Mouse (Mus musculus) heart, embryonic 14.5 days (tissue): Measurements from ENCODE around the gene Nemf. TPM values are rescaled to one million over a fixed set of nuclear protein-coding genes. Genes with fewer than 3 reads are reported as not detected.
"Not testable (repeated sequence)": the region's sequence is repeated elsewhere in the genome, so short reads cannot be mapped to it uniquely, and the experiment has no call there.

Source experiments
- ATAC-seq: fragments of 200-750 bp; cut with Nextera tagmentation; 2 replicates; pipeline ENCODE4 v1.8.0; 2017; ENCODE audit warnings: low read depth, moderate TSS enrichment; ENCODE audit not compliant: insufficient number of reproducible peaks, insufficient read depth, low FRiP score
- H3K27ac ChIP-seq, 2 experiments: fragments of 200-500 bp in 1 of 2; fragments of 300-500 bp in 1 of 2; sonication (generic) in 1 of 2; replicated peaks in 1 of 2; 2 replicates each; pipeline ENCODE4 v1.5.1; 2012 to 2014; ENCODE audit warnings: low read depth in 2 of 2, low read length in 2 of 2, control low read depth in 1 of 2, mild to moderate bottlenecking in 1 of 2, mixed read lengths in 1 of 2; ENCODE audit not compliant: control insufficient read depth in 1 of 2, insufficient read depth in 1 of 2
- H3K27me3 ChIP-seq: fragments of 300-500 bp; sonication (generic); 2 replicates; pipeline ENCODE4 v1.6.1; 2014; ENCODE audit warnings: mild to moderate bottlenecking, low read length, control low read depth; ENCODE audit not compliant: control insufficient read depth, insufficient read depth
- H3K36me3 ChIP-seq: fragments of 300-500 bp; sonication (generic); 2 replicates; pipeline ENCODE4 v1.6.1; 2014; ENCODE audit warnings: mild to moderate bottlenecking, control low read depth, low read length, mixed read lengths; ENCODE audit not compliant: control insufficient read depth, insufficient read depth
- H3K4me1 ChIP-seq, 2 experiments: fragments of 200-500 bp in 1 of 2; fragments of 300-500 bp in 1 of 2; sonication (generic) in 1 of 2; 2 replicates each; pipeline ENCODE4 v1.6.1; 2012 to 2014; ENCODE audit warnings: low read length in 2 of 2, control low read depth in 1 of 2, mixed read lengths in 1 of 2; ENCODE audit not compliant: control insufficient read depth in 2 of 2, insufficient read depth in 2 of 2
- H3K4me2 ChIP-seq: fragments of 300-500 bp; sonication (generic); 2 replicates; pipeline ENCODE4 v1.6.1; 2014; ENCODE audit warnings: mild to moderate bottlenecking, low read length
- H3K4me3 ChIP-seq, 2 experiments: fragments of 200-500 bp in 1 of 2; fragments of 300-500 bp in 1 of 2; sonication (generic) in 1 of 2; 2 replicates each; pipeline ENCODE4 v1.5.1; 2012 to 2014; ENCODE audit warnings: low read length in 2 of 2, mild to moderate bottlenecking in 2 of 2, control low read depth in 1 of 2, low read depth in 1 of 2, moderate library complexity in 1 of 2; ENCODE audit not compliant: control insufficient read depth in 1 of 2, insufficient read depth in 1 of 2
- H3K9ac ChIP-seq: fragments of 300-500 bp; sonication (generic); 2 replicates; pipeline ENCODE4 v1.6.1; 2014; ENCODE audit warnings: mild to moderate bottlenecking, low read length
- H3K9me3 ChIP-seq: fragments of 300-500 bp; sonication (generic); 2 replicates; pipeline ENCODE4 v1.6.1; 2016; ENCODE audit warnings: low read length, control low read depth; ENCODE audit not compliant: control insufficient read depth
- WGBS: fragments of 180-500 bp; shearing (Covaris S2); extraction: QIAGEN DNeasy Blood & Tissue Kit; methylation state at CpG from one replicate; pipeline ENCODE4 v1.1.7; 2014; 5-methylcytosine and 5-hydroxymethylcytosine counted together
- polyA plus RNA-seq: library from polyadenylated mRNA; unstranded; fragments of >200 nt; fragmentation: Nextera tagmentation; extraction: Ambion mirVana; gene quantifications from 2 replicates; pipeline ENCODE4 v1.2.1, GENCODE M21; 2014

The Nemf gene
- polyA plus RNA-seq, 1 experiment from 2014 or later: 62.9 TPM

- 70% methylated on average over 7 of the region's 7 CpGs for WGBS
- no peaks in the 10 kb centered on the region for H3K36me3 ChIP-seq
- ATAC-seq: no peak
- no peak overlapping the region for H3K4me3 ChIP-seq
- H3K9ac ChIP-seq: no peak overlapping the region
- no peak overlapping the region for H3K27ac ChIP-seq
- no peak overlapping the region for H3K4me2 ChIP-seq
- no peaks in the 10 kb centered on the region for H3K27me3 ChIP-seq
- H3K9me3 ChIP-seq: no peaks in the 10 kb centered on the region
- no peaks in the 10 kb centered on the region; a peak in 1 of 4 replicates for H3K4me1 ChIP-seq
These were observed 33.2 kb upstream of the Nemf start for GRCm38 (mm10) chr12:69390000-69390698.

DNA sequence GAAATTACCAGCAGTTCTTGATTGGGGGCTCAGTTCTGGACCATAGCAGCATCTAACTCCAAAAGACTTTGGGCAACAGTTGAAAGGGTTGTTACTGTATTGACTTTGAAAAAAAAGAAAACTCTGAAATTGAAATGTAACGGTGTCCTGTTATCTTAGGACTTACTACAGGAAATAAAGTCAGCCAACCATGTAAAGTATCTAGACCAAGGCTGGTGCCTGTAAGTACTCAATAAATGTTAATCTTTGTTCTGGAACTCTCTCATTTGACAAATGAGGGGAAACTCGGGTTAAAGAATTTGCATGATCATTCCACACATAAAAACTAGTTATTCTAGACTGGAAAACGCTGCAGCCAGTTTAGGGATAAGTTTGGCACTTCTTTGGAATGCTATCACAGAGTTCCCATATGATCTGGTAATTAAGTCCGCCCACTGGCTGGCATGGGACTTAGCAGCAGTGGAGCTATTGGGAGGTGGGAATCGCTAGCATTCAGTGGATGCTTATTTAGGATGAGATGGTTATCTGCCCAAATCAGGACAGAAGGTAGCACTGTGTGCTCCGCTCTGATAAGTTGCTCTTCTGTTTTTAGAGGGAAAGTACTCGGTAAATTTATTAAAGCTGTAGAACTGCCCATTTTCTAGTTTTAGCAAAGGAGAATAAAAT is 32.4 kb upstream of the Nemf start:
- 61% methylated on average over 7 of the region's 7 CpGs for WGBS
- Histone ChIP-seq H3K4me3 (no peak overlapping the region), H3K27me3 (no peaks in the 10 kb centered on the region), H3K9ac (no peak overlapping the region), H3K27ac (no peak overlapping the region), H3K4me1 (no peaks in the 10 kb centered on the region; a peak in 1 of 4 replicates), H3K4me2 (no peak overlapping the region), H3K9me3 (no peaks in the 10 kb centered on the region), H3K36me3 (no peaks in the 10 kb centered on the region)
- no peak for ATAC-seq

GRCm38 (mm10) chr12:69388321-69388869 is 31.4 kb upstream of the Nemf start:
- ATAC-seq: no peak
- H3K9me3 ChIP-seq: no peaks in the 10 kb centered on the region
- H3K9ac ChIP-seq: no peak overlapping the region
- H3K36me3 ChIP-seq: no peaks in the 10 kb centered on the region
- 90% methylated on average over 10 of the region's 10 CpGs for WGBS
- no peaks in the 10 kb centered on the region; a peak in 1 of 4 replicates for H3K4me1 ChIP-seq
- H3K27ac ChIP-seq: no peak overlapping the region
- H3K4me3 ChIP-seq: no peak overlapping the region
- no peaks in the 10 kb centered on the region for H3K27me3 ChIP-seq
- H3K4me2 ChIP-seq: no peak overlapping the region

GRCm38 (mm10) chr12:69386281-69386732 is 29.3 kb upstream of the Nemf start:
- not testable (repeated sequence) for H3K4me2 ChIP-seq, H3K36me3 ChIP-seq, H3K4me1 ChIP-seq, H3K9me3 ChIP-seq, H3K9ac ChIP-seq, H3K4me3 ChIP-seq, H3K27ac ChIP-seq, H3K27me3 ChIP-seq, ATAC-seq
- WGBS: 87% methylated on average over 10 of the region's 12 CpGs

DNA sequence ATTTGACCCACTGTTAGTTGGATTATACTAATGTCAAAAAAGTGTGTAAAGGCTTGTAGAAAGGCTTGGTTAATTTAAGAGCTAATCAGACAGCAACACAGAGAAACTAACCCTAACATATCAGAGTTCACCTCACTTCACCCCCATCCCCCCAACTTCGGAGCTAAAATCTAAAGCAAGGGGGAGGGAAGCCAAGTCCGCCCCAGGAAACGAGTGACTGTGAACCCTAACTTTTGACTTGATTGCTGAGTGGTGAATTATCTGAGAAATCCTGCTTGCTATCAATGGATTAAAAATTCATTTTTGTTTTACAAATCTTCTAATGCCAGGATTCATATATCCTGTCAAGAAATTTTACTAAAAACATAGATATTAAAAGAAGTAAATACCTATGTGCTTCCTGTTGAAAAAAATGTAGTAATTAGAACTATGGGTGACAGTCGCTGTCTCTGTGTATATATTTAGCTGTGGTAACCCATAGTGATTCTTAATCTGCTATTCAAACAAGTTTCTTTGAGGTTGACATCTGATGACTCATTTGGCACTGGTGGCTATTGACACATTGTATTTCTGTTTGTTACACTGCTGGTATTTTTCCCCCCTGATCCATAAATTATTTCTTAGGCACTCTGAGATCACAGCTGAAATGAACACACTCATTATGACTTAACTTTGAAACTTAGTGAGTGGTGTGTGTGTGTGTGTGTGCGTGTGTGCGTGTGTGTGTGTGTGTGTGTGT is 28.7 kb upstream of the Nemf start:
- no peak for ATAC-seq
- Histone ChIP-seq H3K4me2 (no peak overlapping the region), H3K27ac (no peak overlapping the region), H3K9me3 (no peaks in the 10 kb centered on the region), H3K9ac (no peak overlapping the region), H3K36me3 (no peaks in the 10 kb centered on the region), H3K27me3 (no peaks in the 10 kb centered on the region), H3K4me3 (no peak overlapping the region), H3K4me1 (peaks cover 2 to 7% of the 10 kb centered on the region in 2 experiments; a peak in 3 of 4 replicates)
- WGBS: 69% methylated on average over 6 of the region's 6 CpGs

- Histone ChIP-seq H3K9ac (no peak overlapping the region), H3K4me1 (peaks cover 2 to 7% of the 10 kb centered on the region in 2 experiments; a peak in 3 of 4 replicates), H3K27me3 (no peaks in the 10 kb centered on the region), H3K36me3 (no peaks in the 10 kb centered on the region), H3K4me2 (no peak overlapping the region), H3K4me3 (no peak overlapping the region), H3K27ac (no peak overlapping the region), H3K9me3 (no peaks in the 10 kb centered on the region)
- 93% methylated on average over 5 of the region's 5 CpGs for whole genome bisulfite sequencing
- no peak for ATAC-seq
These were observed 27.6 kb upstream of the Nemf start for GRCm38 (mm10) chr12:69384606-69385005.

DNA sequence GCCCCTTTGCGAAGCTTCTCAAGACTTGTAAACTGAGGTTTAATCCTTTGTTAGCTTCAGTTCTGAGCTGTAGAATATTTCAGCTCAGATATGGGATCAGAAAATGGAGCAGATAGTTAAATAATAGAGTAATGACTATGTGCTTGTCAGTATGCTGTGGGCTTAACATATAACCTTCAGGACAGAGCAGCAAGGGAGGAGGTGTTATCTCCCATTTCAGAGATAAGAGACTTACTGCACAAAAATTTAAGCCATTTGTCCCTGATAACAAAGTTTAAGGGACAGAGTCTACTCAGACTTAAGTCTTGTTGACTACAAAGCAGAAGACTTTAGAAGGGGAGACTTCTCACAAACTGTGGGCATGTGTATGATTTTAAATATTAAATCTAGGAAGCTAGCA is 25.9 kb upstream of the Nemf start:
- H3K36me3 ChIP-seq: peaks cover 3% of the 10 kb centered on the region; the same call in 1 of the 2 replicates
- peaks cover 4 to 17% of the 10 kb centered on the region in 2 experiments for H3K4me1 ChIP-seq
- no peaks in the 10 kb centered on the region for H3K27me3 ChIP-seq
- H3K9ac ChIP-seq: no peak overlapping the region
- H3K9me3 ChIP-seq: no peaks in the 10 kb centered on the region
- H3K27ac ChIP-seq: no peak overlapping the region
- H3K4me2 ChIP-seq: no peak overlapping the region
- ATAC-seq: no peak
- H3K4me3 ChIP-seq: no peak overlapping the region
- 70% methylated on average over 1 of the region's 1 CpGs for WGBS
